Mouse (Mus musculus): Measurements from ENCODE around the gene Mindy4. TPM values are rescaled to one million over a fixed set of nuclear protein-coding genes. Genes with fewer than 3 reads are reported as not detected.
"Not testable (repeated sequence)": the region's sequence is repeated elsewhere in the genome, so short reads cannot be mapped to it uniquely, and the experiment has no call there.

Gene Mindy4
- 10 to 100 TPM; 13.4 to 13.7 TPM for total RNA-seq (2021)

DNA sequence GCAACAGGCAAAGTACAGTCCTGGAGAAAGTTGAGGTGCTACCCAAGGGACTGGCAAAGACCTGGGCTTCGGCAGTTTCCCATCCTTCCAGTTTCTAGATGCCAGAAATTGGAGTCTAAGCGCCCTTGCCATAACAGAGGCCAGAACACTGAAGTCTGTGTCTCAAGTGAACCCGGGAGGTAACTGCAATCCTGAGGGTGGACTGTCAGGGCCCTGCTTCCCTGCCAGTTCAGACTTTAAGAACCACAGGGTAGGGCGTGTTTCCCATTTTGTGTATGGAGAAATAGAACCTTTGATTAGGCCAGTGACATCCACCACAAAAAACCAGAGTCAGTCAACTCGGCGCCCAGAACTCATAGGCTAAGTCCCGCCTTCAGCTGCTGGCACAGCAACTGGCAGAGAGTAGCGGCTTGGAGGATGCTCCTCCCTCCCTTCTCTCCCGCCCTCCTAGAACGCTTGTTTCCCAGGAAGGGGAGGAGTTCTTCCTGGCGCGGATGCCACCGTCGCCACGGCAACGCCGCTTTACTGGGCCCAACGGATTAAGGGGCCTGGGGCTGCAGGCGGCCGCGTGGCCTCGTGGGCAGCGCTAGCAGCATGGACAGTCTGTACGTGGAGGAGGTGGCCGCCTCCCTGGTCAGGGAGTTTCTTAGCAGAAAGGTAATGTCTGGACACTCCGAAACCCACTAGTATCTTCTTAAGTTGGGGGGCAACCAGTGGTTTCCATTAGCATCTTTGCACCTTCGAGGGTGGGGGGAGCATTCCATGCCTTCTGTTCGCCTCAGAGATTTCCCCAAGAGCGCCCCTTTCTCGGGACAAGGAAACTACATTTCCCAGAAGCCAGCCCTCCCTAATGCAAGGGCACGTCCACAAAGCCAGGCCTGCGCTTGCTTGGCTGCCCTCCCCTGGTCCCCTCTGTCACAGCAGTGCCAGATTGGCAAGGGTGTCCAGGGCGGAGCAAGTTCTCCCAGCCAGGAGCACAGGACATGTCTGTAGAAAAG is at the start of gene Mindy4:
Gene Mindy4 (plus strand): TSS at position 471 of the 998 bp plus-strand sequence.
- peak; percentile 67 to 75 for DNase-seq (ENCODE audit: extremely low spot score in 1 of 2, low spot score in 1 of 2)

- DNase-seq (ENCODE audit: extremely low spot score in 1 of 2, low spot score in 1 of 2), result no peak
Observed at GRCm38 (mm10) chr6:55159256-55159655, 43.9 kb upstream of the Mindy4 start.

DNA sequence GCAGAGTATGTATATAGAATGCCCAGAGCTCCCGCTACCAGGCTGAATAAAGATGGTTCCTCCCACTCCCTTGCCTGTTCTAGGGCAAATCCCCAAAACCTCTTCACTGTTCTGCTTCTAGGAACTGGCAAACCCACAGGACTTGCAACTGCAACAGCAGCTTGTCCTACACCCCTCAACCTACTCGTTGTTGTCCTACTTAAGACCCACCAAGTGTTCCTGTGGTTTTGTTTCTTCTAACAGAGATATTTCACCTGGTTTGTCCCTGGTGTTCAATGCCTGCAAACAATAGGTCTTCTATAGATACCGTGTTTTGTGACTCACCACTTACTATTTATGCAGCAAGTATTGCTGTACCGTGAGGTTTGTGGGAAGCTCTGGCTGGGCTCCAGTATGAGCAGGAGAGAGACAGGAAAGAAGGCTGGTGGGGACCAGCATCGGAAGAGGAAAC is 41.8 kb upstream of the Mindy4 start:
- peak; percentile 37 to 56 for DNase-seq (ENCODE audit: extremely low spot score in 1 of 2, low spot score in 1 of 2)

DNA sequence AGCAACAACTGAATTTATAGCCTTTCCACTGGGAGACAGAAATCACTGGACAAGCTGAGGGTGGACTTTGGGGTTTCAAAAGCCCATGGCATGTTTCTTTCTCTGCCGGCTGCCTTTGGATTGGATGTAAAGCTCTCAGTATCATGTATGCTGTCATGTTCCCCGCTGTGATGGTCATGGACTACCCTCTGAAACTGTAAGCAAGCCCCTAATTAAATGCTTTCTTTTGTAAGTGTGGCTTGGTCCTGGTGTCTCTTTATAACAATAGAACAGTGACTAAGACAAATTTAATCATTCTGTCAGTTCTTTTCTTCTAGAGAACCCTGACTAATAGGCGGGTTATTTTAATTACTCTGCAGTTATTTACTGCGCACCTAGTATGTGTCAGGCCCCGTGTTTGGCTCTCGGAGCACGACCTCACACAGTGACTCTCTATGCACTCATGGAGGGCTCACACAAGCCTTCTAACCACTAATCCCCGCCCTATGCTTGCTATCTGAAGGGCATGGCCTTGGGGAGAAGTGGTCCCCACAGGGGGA is 40.1 kb upstream of the Mindy4 start:
- DNase-seq (ENCODE audit: extremely low spot score in 1 of 2, low spot score in 1 of 2), result no peak

DNA sequence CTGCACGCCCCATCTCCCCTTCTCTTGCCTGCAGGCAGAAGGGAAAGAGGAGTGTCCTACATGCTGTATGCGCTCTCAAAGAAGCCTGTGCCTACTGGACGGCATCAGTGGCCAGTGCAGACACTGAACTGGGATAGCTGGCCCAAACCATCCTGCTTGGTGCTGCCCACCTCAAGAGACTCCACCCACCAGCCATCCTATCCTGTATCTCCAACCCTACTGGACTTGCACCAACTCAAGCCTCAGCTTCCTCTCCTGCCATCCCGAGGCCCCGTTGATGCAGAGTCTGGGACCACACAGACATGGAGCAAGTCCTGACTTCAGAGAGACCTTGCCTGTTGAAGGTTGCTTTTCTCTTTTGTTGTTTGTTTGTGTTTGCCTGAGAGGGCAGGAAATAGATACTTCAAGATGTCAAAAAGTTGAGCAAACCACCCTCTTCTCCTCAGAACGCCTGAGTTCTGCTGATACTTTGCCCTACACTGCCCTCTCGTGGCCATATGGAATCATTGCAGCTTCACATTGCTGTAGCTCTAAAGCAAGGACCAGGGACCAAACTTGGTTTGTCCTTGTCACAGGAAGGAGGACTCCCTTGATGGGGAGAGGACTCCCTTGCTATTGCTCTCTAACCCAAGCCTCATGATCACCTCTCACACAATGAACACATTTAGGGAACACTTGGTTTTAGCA is 36.3 kb upstream of the Mindy4 start:
- DNase-seq (ENCODE audit: extremely low spot score in 1 of 2, low spot score in 1 of 2), result peak; percentile 52 to 76

GRCm38 (mm10) chr6:55169818-55170217 is 33.4 kb upstream of the Mindy4 start:
- DNase-seq (ENCODE audit: extremely low spot score in 1 of 2, low spot score in 1 of 2), result no peak

- DNase-seq (ENCODE audit: extremely low spot score in 1 of 2, low spot score in 1 of 2), result peak in 1 of 2 experiments; percentile 17
Observed at GRCm38 (mm10) chr6:55171638-55172037, 31.5 kb upstream of the Mindy4 start.

DNA sequence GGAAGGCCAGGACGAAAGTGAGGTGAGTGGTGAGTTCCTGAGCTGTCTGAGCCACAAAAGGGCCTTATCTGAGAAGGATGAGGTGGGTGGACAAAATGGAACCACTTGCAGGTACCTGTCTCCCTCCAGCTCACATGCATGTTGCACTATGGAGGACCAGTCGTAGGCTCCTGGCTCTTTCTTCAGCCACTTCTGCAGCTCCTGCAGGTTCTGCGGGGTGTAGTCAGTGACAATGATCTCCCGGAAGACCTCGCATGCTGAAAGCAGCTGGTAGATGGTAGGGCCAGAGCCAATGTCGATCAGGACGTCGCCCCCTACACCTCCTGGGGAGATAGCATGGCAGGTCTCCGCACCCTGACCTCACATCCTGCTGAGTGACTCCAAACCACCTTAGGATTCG is 30.0 kb upstream of the Mindy4 start:
- DNase-seq (ENCODE audit: extremely low spot score in 1 of 2, low spot score in 1 of 2), result no peak

DNA sequence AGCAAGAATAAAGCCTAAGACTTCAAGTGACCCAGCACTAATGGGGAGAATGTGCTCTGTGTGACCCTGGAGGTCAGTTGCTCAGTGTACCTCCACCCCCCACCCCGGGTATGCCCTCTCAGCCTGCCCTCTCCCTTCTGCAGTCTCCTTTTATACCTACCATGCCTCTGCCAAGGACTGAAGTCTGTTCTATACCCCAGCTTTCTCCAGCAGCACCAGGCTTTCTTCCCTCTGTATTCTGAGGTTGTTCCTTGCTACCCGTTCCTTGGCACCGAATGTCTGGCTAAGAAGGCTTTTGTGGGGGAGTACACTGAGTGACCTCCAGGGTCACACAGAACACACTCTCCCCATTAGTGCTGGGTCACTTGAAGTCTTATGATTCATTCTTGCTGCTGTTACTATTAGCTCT is 29.2 kb upstream of the Mindy4 start:
- no peak for DNase-seq (ENCODE audit: extremely low spot score in 1 of 2, low spot score in 1 of 2)

GRCm38 (mm10) chr6:55174741-55175181 is 28.4 kb upstream of the Mindy4 start, which contains the start of gene Inmt:
TSS of gene Inmt (minus strand) at chr6:55175043.
- DNase-seq (ENCODE audit: extremely low spot score in 1 of 2, low spot score in 1 of 2), result no peak

GRCm38 (mm10) chr6:55175456-55175855 is 27.7 kb upstream of the Mindy4 start:
- no peak for DNase-seq (ENCODE audit: extremely low spot score in 1 of 2, low spot score in 1 of 2)

GRCm38 (mm10) chr6:55175892-55176291 is 27.3 kb upstream of the Mindy4 start:
- DNase-seq (ENCODE audit: extremely low spot score in 1 of 2, low spot score in 1 of 2), result no peak

DNA sequence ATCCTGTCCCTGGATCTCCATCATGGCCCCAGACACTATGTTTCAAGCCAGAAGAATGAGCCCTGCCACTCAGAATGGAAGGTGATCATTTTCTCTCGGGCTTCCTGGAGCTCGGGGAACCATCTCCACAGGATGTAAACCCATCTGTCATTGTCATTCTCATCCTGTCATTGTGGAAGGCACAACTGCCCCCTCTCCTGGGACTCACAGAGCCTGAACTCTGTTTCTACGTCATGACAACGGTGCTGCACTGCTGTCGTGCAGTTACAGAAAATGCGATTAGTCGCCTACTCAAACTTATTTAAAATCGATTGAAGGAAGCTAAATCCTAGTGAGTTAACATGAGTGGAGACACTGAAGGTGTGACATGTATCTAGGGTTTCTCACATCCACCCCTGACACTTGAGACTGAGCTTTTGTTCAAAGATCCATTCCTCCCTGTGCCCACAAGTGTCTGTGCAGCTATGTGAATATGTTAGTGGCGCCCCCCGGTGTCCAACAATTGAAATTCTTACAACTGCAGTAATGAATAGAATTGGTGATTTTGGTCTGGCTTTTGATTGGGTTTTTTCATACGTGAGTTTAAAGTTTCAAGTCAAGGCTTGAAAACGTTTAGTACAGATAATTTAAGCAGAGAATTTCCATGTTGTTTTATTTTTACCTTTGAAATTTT is 26.0 kb upstream of the Mindy4 start:
- DNase-seq (ENCODE audit: extremely low spot score in 1 of 2, low spot score in 1 of 2), result peak in 1 of 2 experiments; percentile 59

- no peak for DNase-seq (ENCODE audit: extremely low spot score in 1 of 2, low spot score in 1 of 2)
Observed at GRCm38 (mm10) chr6:55179560-55179959, 23.6 kb upstream of the Mindy4 start.

DNA sequence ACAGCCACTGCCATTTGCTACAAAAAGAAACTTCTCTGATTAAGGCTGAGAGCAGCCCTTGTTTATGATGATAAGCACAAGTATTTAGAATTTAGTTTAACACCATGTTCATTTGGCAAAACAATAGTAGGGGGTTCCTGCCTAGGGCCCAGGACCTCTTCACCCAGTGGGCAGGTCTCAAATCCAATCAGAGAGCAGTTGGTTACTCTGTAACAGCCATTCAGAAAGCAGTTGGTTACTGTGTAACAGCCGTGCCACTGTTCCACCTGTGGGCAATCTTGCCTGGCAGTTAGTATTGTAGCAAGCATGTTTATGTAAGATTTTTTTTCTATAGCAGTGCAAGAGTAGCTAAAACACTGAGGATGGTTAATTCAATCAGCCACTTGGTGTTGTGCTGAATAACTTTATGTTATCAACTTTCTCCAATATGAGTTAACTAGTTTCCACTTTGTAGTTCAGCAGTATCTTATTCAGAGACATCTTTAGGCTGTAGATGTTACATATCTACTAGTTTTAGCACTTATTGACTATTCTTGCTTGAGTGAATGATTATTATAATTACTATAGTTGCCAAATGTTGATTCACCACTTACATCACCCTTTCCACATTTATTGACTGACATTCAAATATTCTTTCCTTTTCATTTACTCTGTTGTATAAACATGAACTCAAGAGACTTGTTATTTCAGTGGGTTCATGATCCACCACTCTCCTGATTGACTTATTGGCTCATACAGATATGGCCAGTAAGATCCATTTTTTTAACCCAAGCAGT is 20.3 kb upstream of the Mindy4 start:
- no peak for DNase-seq (ENCODE audit: extremely low spot score in 1 of 2, low spot score in 1 of 2)

GRCm38 (mm10) chr6:55187827-55188226 is 15.4 kb upstream of the Mindy4 start:
- not testable (repeated sequence) for DNase-seq (ENCODE audit: extremely low spot score in 1 of 2, low spot score in 1 of 2)

DNA sequence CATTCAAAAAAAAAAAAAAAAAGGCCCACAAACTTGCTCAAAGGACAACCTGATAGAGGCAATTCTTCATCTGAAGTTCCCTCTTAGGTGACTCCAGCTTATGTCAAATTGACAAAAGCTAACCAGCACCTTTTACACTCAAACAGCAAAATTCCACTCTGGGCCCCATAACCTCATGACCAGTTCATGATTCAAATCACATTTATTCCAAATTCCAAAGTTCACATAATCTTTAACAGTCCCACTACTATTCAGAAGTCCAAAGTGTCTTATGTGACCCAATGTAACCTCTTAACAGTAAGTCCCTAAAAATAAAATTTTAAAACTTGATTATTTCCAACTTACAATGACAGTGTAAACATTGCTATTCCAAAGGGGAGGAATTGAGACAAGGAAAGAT is 13.8 kb upstream of the Mindy4 start:
- DNase-seq (ENCODE audit: extremely low spot score in 1 of 2, low spot score in 1 of 2), result no peak

GRCm38 (mm10) chr6:55191537-55191936 is 11.6 kb upstream of the Mindy4 start:
- DNase-seq (ENCODE audit: extremely low spot score in 1 of 2, low spot score in 1 of 2), result no peak

DNA sequence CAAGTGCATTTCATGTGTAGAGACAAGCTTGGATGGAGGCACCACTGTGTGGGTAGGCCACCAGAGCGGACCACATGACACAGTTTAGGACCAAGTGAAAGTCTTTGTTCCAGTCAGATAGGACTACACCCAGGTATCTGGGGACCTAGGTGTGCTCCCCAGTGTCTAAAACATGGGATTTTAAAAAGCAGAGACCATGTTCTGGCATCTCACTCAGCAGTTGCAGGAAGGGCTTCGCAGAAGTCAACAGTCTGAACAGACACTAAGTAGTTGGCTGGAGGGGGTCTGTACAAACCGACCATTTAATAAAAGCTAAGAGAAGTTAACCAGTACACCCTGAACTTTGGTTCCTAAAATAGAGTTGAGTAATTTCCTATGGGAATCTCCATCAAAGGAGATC is 10.0 kb upstream of the Mindy4 start:
- DNase-seq (ENCODE audit: extremely low spot score in 1 of 2, low spot score in 1 of 2), result no peak

GRCm38 (mm10) chr6:55199047-55199446 is 4.1 kb upstream of the Mindy4 start:
- DNase-seq (ENCODE audit: extremely low spot score in 1 of 2, low spot score in 1 of 2), result no peak

All from layer of hippocampus, postnatal 25 days (tissue).